Mouse (Mus musculus) heart, postnatal 0 days (tissue): ENCODE results near the gene Cycs. TPM values are rescaled to one million over a fixed set of nuclear protein-coding genes. Genes with fewer than 3 reads are reported as not detected.

Experiments
- ATAC-seq: fragments of 200-750 bp; cut with Nextera tagmentation; 2 replicates; pipeline ENCODE4 v1.8.0; 2017; ENCODE audit warnings: low read depth, moderate number of reproducible peaks, moderate library complexity; ENCODE audit not compliant: insufficient read depth
- DNase-seq: peaks from one replicate; pipeline ENCODE4 v3.0.0-alpha.2; 2016; ENCODE audit warnings: low spot score
- H3K27ac ChIP-seq: fragments of 300-500 bp; sonication (generic); 2 replicates; pipeline ENCODE4 v1.5.1; 2014; ENCODE audit warnings: low read depth, mild to moderate bottlenecking
- H3K27me3 ChIP-seq: fragments of 300-500 bp; sonication (generic); 2 replicates; pipeline ENCODE4 v1.6.1; 2014; ENCODE audit warnings: low read length, mixed read lengths; ENCODE audit not compliant: control insufficient read depth, insufficient read depth
- H3K36me3 ChIP-seq: fragments of 300-500 bp; sonication (generic); replicated peaks from 2 replicates; pipeline ENCODE4 v1.6.1; 2014; ENCODE audit warnings: low read length, mixed read lengths; ENCODE audit not compliant: control insufficient read depth, insufficient read depth
- H3K4me1 ChIP-seq: fragments of 300-500 bp; sonication (generic); 2 replicates; pipeline ENCODE4 v1.6.1; 2014; ENCODE audit warnings: antibody characterized with exemption; ENCODE audit not compliant: control insufficient read depth, insufficient read depth
- H3K4me2 ChIP-seq: fragments of 300-500 bp; sonication (generic); 2 replicates; pipeline ENCODE4 v1.6.1; 2014; ENCODE audit warnings: low read depth, mild to moderate bottlenecking, low read length, moderate library complexity
- H3K4me3 ChIP-seq: fragments of 300-500 bp; sonication (generic); 2 replicates; pipeline ENCODE4 v1.5.1; 2014; ENCODE audit warnings: low read depth, low read length
- H3K9ac ChIP-seq: fragments of 300-500 bp; sonication (generic); replicated peaks from 2 replicates; pipeline ENCODE4 v1.6.1; 2014; ENCODE audit warnings: low read depth, low read length, mixed read lengths
- H3K9me3 ChIP-seq: fragments of 300-500 bp; sonication (generic); replicated peaks from 2 replicates; pipeline ENCODE4 v1.6.1; 2016; ENCODE audit warnings: low read length; ENCODE audit not compliant: control insufficient read depth
- CTCF ChIP-seq: IDR thresholded peaks from 2 replicates; pipeline ENCODE4 v1.5.1; 2016; ENCODE audit warnings: antibody characterized with exemption, control low read depth, low read depth
- EP300 ChIP-seq: IDR thresholded peaks from 2 replicates; pipeline ENCODE4 v1.6.1; 2016; ENCODE audit warnings: antibody characterized with exemption, low read depth
- WGBS: fragments of 180-500 bp; shearing (Covaris S2); extraction: QIAGEN DNeasy Blood & Tissue Kit; methylation state at CpG from one replicate; pipeline ENCODE4 v1.1.7; 2014; 5-methylcytosine and 5-hydroxymethylcytosine counted together
- microRNA-seq: library from miRNA; unstranded; fragments of <30 nt; microRNA quantifications from one replicate; pipeline ENCODE4, GENCODE M21; 2016
- polyA plus RNA-seq: library from polyadenylated mRNA; unstranded; fragments of >200 nt; fragmentation: Nextera tagmentation; extraction: Ambion mirVana; gene quantifications from 2 replicates; pipeline ENCODE4 v1.2.1, GENCODE M21; 2015
- total RNA-seq: library from RNA; depleted of rRNA; stranded (reverse); fragments of >200 nt; gene quantifications from 2 replicates; pipeline ENCODE4 v1.2.3, GENCODE M21; 2014; ENCODE audit warnings: low replicate concordance; rRNA removed

Cycs gene
- total and polyA plus RNA-seq, 2 experiments from 2014 or later: 87.9 to 391 TPM

GRCm38 (mm10) chr6:50521532-50522135, 44.7 kb downstream of the Cycs start:
- Histone ChIP-seq H3K27me3 (no peaks in the 10 kb centered on the region), H3K4me1 (no peaks in the 10 kb centered on the region), H3K9ac (no peak overlapping the region), H3K36me3 (no peaks in the 10 kb centered on the region), H3K27ac (no peak overlapping the region), H3K9me3 (no peaks in the 10 kb centered on the region), H3K4me3 (no peak overlapping the region), H3K4me2 (no peak overlapping the region)
- WGBS: 71% methylated on average over 7 of the region's 7 CpGs
- no peak for DNase-seq
- no peak for TF ChIP-seq CTCF
- TF ChIP-seq EP300: no peak
- ATAC-seq: no peak

GRCm38 (mm10) chr6:50520139-50520538, 46.2 kb downstream of the Cycs start:
- Histone ChIP-seq H3K27ac (no peak overlapping the region), H3K9me3 (no peaks in the 10 kb centered on the region), H3K36me3 (no peaks in the 10 kb centered on the region), H3K4me1 (no peaks in the 10 kb centered on the region), H3K4me3 (no peak overlapping the region), H3K4me2 (no peak overlapping the region), H3K27me3 (no peaks in the 10 kb centered on the region), H3K9ac (no peak overlapping the region)
- TF ChIP-seq CTCF (no peak), EP300 (no peak)
- ATAC-seq (no peak), DNase-seq (no peak)
- WGBS: 78% methylated on average over 5 of the region's 5 CpGs

GRCm38 (mm10) chr6:50518371-50518770, 48.0 kb downstream of the Cycs start:
- DNase-seq (no peak), ATAC-seq (no peak)
- TF ChIP-seq CTCF: no peak
- TF ChIP-seq EP300: no peak
- Histone ChIP-seq H3K4me2 (no peak overlapping the region), H3K9me3 (no peaks in the 10 kb centered on the region), H3K4me3 (no peak overlapping the region), H3K27me3 (no peaks in the 10 kb centered on the region), H3K4me1 (no peaks in the 10 kb centered on the region), H3K27ac (no peak overlapping the region), H3K9ac (no peak overlapping the region), H3K36me3 (no peaks in the 10 kb centered on the region)
- WGBS: 80% methylated on average over 5 of the region's 5 CpGs

Small RNA genes within 50 kb of the gene (microRNA-seq; reads per million reads assigned to microRNA genes)
- gene Mir6371: not detected

Other genes starting within 250 kb of the Cycs start
- gene Osbpl3, start 110.3 kb downstream of the Cycs start, total RNA-seq: 20.9 and 25.9 TPM in 2 replicates
- 13.3 and 13.9 TPM in 2 replicates for gene Osbpl3, start 110.3 kb downstream of the Cycs start, polyA plus RNA-seq
- gene 4921507P07Rik, start 30.1 kb upstream of the Cycs start, total RNA-seq: not detected in 2 replicates
- 0.30 TPM in 2 replicates for gene 4921507P07Rik, start 30.1 kb upstream of the Cycs start, polyA plus RNA-seq
- gene Npvf, start 87.9 kb upstream of the Cycs start, total RNA-seq: not detected in 2 replicates
- gene Npvf, start 87.9 kb upstream of the Cycs start, polyA plus RNA-seq: not detected in 2 replicates